Mouse (Mus musculus) heart, adult 11 months (tissue): Measurements from ENCODE around the gene Fam78a.

ENCODE experiments used
- DNase-seq: peaks from one replicate; pipeline ENCODE4 v3.0.0; 2022

Gene Fam78a

DNA sequence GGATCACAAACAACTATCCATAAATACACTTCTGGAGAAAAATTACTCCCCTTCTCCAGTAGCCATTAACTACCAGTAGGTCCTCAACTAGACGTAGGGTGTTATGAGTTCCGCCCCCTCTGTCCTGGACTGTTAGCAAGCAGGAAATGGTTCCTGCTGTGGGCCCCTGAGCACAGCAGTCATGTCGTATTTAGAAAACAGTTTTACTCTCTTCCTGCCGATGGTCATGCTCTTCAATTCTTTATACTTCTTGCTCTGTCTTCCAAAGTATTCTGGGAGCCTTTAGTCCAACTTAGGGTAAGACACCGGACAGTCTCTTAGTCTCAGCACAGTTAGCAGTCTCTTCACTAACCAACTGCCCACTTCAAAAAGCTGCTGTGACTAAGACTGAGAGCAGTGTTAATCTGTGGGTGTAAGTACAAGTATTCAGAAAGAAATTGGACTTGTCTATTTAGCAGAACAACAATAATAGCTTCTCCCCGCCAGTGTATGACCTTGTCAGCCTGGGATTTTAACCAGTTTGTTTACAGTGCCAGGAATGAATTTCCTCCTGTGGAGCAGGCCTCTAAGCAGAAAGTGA is 47.3 kb downstream of the Fam78a start:
- DNase-seq, result no peak

DNA sequence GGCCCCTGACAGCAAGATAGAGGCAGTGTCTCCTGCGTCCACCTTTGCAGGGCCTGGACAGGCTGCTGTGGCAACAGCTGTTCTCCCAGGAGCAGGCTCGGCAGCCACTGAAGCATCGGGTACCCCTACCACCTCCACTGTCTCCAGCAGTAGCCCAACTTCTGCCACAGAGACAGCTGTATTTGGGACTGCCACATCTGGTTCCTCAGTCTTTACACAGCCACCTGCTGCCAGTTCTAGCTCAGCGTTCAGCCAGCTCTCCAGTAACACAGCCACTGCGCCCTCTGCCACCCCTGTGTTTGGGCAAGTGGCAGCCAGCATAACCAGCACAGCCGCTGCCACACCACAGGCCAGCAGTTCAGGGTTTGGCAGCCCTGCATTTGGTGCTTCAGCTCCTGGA is 50.5 kb downstream of the Fam78a start:
- DNase-seq, result peak; percentile 86

GRCm38 (mm10) chr2:32033436-32033835 is 51.2 kb downstream of the Fam78a start:
- peak; percentile 97 for DNase-seq

DNA sequence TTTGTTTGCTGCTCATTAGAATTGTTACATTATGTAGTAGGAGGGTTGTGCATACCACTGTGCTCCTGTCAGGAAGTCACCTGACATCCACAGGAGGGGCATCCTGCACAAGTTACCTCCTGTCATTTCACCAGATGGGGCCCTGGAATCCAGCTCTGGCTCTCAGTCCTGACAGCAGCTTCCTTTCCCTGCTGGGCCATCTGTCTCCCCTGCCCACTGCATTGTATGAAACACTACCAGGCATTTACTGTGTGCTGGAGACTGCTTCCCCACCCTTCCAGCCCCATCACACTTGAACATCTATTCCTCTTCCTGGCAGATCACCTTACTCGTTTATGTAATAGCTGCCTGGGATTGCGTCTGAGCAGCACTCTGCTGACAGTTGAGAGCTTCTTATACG is 55.0 kb downstream of the Fam78a start:
- peak; percentile 86 for DNase-seq

DNA sequence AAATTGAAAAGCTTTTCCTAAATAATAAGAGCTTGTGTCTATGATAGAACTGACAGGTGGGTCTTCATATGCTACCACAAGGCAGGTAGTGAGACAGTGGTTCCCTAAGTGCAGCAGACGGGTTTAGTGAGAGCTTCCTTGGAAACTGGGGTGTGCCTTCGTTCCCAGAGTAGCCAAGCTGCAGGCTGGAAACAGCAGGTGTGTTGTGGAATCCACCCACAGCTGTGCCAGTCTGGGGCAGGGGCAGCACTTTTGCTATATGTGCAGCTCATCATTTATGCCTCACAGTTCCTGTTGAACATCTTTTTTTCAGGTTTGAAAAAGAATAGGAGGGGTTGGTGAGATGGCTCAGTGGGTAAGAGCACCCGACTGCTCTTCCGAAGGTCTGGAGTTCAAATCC is 60.3 kb downstream of the Fam78a start:
- no peak for DNase-seq

DNA sequence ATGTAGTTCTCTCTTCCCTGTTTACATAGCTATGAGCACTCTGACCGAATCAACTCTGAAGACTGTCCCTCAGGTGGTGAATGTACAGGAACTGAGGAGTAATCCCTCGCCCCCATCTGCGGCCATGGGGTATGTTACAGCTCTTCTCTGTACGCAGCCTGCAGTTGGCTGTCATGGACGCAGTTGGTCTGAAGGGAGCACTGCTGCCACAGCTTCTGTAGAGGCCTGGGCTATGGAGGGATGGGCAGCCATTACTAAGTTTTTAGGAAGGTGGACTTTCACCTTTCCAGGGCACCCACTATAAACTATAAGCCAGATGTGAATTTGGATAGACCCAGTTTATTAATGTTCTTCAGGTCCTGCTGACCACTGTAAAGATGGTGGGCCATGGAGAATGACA is 64.4 kb downstream of the Fam78a start:
- peak; percentile 88 for DNase-seq

- no peak for DNase-seq
These were observed 65.0 kb downstream of the Fam78a start for GRCm38 (mm10) chr2:32019704-32020103.

GRCm38 (mm10) chr2:32008716-32009115 is 75.9 kb downstream of the Fam78a start:
- DNase-seq, result no peak

DNA sequence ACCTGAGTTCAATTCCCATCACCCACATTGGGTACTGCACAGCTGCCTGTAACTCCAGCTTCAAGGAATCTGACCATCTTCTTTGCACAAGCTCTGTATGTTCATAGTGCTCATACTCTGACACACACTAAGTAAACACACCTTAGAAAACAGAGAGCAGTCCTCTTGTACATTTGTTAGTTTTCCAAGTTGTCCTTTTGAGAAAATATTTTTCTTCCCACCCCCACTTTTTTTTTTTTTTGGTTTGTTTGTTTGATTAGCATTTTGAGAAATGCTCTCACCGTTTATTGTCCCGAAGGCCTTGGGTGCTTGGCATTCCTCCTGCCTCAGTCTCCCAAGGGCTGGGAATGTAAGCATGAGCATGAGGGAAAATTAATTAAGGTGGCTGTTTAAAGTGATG is 76.3 kb downstream of the Fam78a start:
- DNase-seq, result no peak
